Mouse (Mus musculus): ENCODE results near the gene Pmpca.

GRCm38 (mm10) chr2:26356231-26356630 lies 32.9 kb upstream of the Pmpca start:
- no peak for TF ChIP-seq CTCF (IDR thresholded peaks at IDR 0.05; ENCODE audit: borderline replicate concordance, extremely low read depth, insufficient read depth, insufficient read length)
- no peak for TF ChIP-seq POLR2A (IDR thresholded peaks at IDR 0.05; ENCODE audit: borderline replicate concordance, extremely low read depth, insufficient read depth, insufficient read length, poor library complexity, severe bottlenecking)

Measured in brain, embryonic 14.5 days (tissue).